Mouse (Mus musculus): ENCODE results near the gene Depdc5. TPM values are rescaled to one million over a fixed set of nuclear protein-coding genes. Genes with fewer than 3 reads are reported as not detected.
A peak's percentile ranks its signal among the peaks of the same experiment; 100 is the strongest.
"Not testable (repeated sequence)": the region's sequence is repeated elsewhere in the genome, so short reads cannot be mapped to it uniquely, and the experiment has no call there.

Gene Depdc5
- total RNA-seq, 2 experiments from 2014 or later = 24.6 to 25.1 TPM

- intact Hi-C loops (cut with DNase I) = loop anchor here (5.0 kb wide), 1 partner anchor 159 kb away; the partner anchor contains the start of gene Depdc5
Observed at GRCm38 (mm10) chr5:33021622-33022021, 158.1 kb downstream of the Depdc5 start.

DNA sequence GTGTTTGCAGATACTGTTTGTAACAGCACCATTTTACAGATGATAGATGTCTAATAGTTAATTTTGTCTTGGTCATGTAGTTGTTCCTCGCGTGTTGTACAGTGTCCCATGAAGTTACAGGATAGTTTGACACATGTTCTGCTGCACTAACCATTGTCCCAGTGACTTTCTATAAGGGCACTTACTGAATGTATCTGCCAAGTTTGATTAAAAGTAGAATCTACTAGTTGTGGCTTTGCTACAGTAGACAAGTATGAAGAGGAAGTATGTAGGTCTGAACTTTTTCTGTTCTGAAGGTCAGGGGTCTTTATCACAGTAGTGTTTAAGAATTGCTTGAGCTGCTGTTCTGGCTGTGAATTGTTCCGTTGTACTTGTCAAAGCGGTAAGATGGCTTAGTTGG, 159.8 kb downstream of the Depdc5 start:
- DNase-seq = no peak
- intact Hi-C loops (cut with DNase I) = loop anchor here (5.0 kb wide), 1 partner anchor 161 kb away; the partner anchor contains the start of gene Depdc5

More at GRCm38 (mm10) chr5:33021622-33022021, 158.1 kb downstream of the Depdc5 start:
- DNase-seq = peak in 1 of 2 experiments; percentile 24

- intact Hi-C loops (cut with DNase I) = loop anchor here (5.0 kb wide), 1 partner anchor 162 kb away; the partner anchor contains the start of gene Depdc5
- no peak for DNase-seq
Observed at GRCm38 (mm10) chr5:33024474-33024873, 161.0 kb downstream of the Depdc5 start.

DNA sequence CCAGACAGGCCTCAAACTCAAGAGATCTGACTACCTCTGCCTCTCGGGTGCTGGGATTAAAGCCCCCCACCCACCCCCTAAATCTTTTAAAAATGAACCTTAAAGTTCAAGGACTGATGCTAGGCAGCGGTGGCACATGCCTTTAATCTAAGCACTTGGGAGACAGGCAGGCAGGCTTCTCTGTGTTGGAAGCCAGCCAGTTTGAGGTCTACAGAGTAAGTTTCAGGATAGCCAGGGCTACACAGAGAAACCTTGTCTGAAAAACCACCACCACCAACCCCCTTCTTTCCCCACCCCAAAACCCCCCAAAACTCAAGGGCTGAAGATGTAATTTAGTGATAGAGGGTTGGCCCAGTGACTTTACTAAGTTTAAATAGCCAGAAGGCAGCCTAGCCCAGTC, 165.2 kb downstream of the Depdc5 start:
- no peak for DNase-seq
- intact Hi-C loops (cut with DNase I) = no loop called here

DNA sequence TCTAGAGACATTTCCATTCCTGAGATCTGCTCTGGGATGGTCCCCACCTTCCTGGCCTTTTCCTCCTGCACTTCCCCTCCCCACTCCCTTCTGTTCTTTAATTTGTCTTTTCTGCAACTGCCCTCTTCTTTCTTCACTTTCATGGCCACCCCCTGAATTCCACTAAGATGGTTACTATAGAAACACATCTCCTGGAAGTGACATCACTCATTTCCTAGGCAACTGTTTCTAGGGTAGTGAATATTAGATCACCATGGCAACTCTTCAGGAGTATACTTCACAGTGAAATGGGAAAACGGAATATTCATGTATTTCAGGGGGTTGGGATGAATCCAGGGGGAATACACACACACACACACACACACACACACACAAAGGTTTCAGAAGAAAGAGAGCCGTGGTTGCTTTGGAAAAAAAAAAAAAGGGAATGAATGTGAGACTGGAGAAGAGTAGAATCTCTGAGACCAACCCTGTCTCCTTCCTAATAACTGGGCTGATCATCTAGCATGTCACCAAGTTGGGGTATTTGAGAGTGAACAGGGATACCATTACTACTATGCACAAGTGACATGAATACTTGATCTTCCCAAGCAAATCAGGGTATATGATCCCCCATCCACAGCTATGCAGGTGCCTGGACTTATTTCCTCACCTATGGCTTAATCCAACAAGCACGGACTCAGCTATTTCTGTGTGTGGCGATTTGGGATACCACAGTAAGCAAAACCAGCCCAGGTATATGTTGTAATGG, 167.1 kb downstream of the Depdc5 start:
- intact Hi-C loops (cut with DNase I) = loop anchor here (5.0 kb wide), 2 partner anchors 113 to 318 kb away; no protein-coding TSS in a partner anchor
- no peak for DNase-seq

DNA sequence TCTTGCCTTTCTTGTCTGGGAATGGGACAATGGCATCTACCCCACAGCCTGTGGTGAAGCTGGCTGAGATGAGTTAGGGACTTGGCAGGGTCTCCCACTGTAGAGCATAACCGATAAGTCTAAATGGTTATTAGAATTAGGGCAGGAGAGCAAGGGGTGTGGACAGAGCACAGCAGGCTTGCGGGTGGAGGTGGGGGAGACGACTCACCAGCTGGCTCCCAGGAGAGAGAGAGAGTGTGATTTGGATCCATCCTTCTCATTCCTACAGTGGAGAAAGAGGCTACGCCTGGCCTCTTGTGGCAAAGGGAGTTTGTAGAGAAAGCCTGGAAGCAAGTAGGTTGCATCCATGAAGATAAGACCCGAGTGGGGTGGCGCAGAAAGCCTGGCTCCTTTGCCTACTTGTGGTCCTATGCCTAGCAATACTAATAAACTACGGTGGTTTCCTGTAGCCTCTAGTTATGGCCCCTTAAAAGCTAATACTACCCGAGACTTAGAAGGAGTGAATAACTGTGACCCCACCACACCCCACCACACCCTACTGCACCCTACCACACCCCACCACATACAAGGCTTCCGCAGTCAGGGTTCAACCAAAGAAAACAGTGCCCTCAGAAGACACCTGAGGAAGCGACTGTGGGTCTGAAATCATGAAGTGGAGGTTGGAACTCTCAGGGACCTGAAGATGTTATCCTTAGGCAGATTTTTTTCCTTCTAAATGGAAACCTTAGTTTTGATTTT, 168.7 kb downstream of the Depdc5 start:
- DNase-seq = no peak
- intact Hi-C loops (cut with DNase I) = loop anchor here (2.0 to 5.0 kb wide), 4 partner anchors 41 to 320 kb away; no protein-coding TSS in a partner anchor

DNA sequence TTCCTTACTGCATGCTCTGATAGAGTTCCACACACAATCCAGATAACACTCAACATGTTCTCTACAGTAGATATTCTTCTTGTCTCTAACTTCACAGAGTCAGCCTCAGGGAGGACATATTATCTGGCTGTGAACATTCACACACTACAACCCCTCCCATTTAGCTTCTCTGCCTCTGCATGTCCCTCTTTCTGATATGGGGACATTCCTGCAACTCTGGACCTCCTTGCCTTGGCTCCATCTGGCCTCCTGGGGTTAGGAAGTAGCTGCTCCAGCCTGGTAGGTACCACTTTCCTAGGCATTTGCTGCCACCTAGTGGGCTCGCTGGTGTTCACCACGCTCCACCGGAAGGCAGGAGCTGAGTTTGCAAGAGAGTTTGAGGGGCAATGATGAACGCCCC, 169.6 kb downstream of the Depdc5 start:
- intact Hi-C loops (cut with DNase I) = loop anchor here (2.0 to 5.0 kb wide), 4 partner anchors 42 to 321 kb away; no protein-coding TSS in a partner anchor
- peak; percentile 83 to 86 for DNase-seq

DNA sequence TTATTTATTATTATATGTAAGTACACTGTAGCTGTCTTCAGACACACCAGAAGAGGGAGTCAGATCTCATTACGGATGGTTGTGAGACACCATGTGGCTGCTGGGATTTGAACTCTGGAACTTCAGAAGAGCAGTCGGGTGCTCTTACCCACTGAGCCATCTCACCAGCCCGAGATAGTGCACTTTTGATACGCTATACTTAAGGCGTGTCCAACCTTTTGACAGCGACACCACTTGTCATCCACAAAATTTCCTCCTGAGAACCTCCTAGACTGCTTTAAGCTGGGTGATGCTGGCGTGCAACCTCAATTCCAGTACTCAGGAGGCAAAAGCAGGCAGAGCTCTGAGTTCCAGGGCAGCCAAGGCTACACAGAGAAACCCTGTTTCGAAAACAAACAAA, 170.1 kb downstream of the Depdc5 start:
- intact Hi-C loops (cut with DNase I) = loop anchor here (2.0 to 5.0 kb wide), 4 partner anchors 43 to 321 kb away; no protein-coding TSS in a partner anchor
- not testable (repeated sequence) for DNase-seq

- intact Hi-C loops (cut with DNase I) = loop anchor here (5.0 kb wide), 2 partner anchors 117 to 322 kb away; no protein-coding TSS in a partner anchor
- no peak for DNase-seq
Observed at GRCm38 (mm10) chr5:33034100-33034499, 170.6 kb downstream of the Depdc5 start.

- DNase-seq = no peak
- intact Hi-C loops (cut with DNase I) = loop anchor here (5.0 kb wide), 2 partner anchors 118 to 323 kb away; no protein-coding TSS in a partner anchor
Observed at GRCm38 (mm10) chr5:33034916-33035315, 171.4 kb downstream of the Depdc5 start.

DNA sequence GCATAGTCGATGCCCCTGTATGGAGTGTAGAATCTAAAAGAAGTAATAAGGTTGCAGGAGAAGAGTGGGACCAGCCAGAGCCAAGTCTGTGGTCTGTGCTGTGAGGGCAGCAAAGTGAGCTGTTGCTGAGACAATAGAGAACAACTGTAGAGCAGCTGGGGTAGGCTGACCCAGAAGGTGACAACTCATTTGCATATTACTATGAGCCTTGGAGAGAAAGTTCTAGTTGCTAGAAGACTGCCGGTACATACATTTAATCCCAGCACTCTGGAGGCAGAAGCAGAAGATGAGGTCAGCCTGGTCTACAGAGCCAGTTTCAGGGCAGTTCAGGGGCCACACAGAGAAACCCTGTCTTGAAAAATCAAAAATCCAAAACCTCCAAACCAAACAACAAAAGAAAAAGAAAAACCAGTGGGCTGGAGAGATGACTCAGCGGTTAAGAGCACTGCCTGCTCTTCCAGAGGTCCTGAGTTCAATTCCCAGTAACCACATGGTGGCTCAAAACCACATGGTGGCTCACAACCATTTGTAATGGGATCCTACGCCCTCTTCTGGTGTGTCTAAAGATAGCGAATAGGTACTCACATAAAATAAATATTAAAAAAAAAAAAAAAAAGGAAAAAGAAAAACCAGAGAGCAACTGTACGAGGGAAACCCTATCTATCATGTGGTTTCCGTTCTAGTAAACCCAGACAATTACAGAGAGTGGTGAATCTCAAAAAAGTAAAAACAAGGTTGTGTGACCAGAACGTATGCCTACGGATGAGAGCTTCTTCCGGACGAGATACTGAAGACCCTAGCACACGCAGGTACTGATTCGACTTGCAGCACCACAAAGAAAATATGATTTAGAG, 175.4 kb downstream of the Depdc5 start:
- intact Hi-C loops (cut with DNase I) = loop anchor here (1.0 kb wide), 1 partner anchor 104 kb away; no protein-coding TSS in a partner anchor
- DNase-seq = no peak

DNA sequence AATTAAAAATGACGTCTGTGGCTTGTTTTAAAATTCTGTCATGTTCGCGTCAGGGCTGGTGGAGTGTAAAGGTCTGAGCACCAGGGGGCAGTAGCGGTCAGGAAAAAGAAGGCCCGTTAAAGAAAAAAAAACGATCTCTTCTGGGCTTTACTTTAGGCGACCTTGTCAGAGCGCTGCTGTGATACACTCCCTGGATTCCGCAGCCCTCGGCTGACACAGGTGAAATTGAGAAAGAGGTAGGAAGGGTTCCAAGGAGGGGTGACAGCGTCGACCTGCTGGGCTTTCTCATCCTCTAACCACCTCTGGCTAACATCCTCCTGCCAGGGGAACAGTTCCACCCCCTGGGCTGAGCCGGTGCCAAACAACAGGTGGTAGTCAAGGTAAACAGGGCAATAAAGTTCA, 176.0 kb downstream of the Depdc5 start:
- peak; percentile 64 to 79 for DNase-seq
- intact Hi-C loops (cut with DNase I) = loop anchor here (1.0 kb wide), 1 partner anchor 104 kb away; no protein-coding TSS in a partner anchor

- DNase-seq; intact Hi-C loops (cut with DNase I): not testable (repeated sequence)
Observed at GRCm38 (mm10) chr5:33040735-33041134, 177.2 kb downstream of the Depdc5 start.

DNA sequence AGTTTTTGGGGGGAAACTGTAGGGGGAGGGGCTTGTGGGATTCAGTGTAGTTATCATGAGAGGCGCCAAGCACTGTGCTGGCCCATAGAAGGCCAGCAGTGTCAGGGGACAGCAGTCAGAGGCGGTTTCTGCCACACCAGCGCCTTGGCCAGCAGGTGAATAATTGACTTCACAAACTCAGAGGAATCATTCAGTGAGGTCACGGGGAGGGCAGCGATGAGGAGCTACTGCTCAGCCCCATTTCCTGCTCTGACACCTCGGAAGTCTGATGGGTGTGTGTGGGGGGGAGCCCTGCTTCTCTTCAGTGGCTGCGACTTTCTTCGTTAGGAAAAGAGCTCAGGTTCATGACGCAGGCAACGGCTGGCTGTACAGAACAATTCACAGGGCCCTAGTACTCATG, 179.9 kb downstream of the Depdc5 start:
- no peak for DNase-seq
- intact Hi-C loops (cut with DNase I) = no loop called here

Other genes starting within 250 kb of the Depdc5 start
- gene Pisd, start 78.1 kb upstream of the Depdc5 start, total RNA-seq (2021) = 10 to 100 TPM; 28.5 to 29.1 TPM
- gene Gm20671, start 36.6 kb upstream of the Depdc5 start, total RNA-seq (2021) = 1 to 10 TPM; 1.3 to 1.5 TPM
- gene Prr14l, start 9.4 kb upstream of the Depdc5 start, total RNA-seq (2021) = 1 to 10 TPM; 6.1 to 6.4 TPM
- 10 to 100 TPM; 83.7 to 93.5 TPM for gene Ywhah, start 155.1 kb downstream of the Depdc5 start, total RNA-seq (2021)
- under 1 TPM; 0.31 to 0.54 TPM for gene Slc5a1, start 240.5 kb downstream of the Depdc5 start, total RNA-seq (2021)

Measured in heart, postnatal 36 days (tissue).